Mouse (Mus musculus) heart, adult 2 months (tissue): ENCODE results near the gene Sorcs2. TPM values are rescaled to one million over a fixed set of nuclear protein-coding genes. Genes with fewer than 3 reads are reported as not detected.

Experiments
- DNase-seq, 2 experiments: peaks; one replicate each; pipeline ENCODE4 v3.0.0; 2021
- H3K27ac ChIP-seq: fragments of 200-600 bp; 2 replicates; pipeline ENCODE4 v1.8.1; 2022
- H3K27me3 ChIP-seq: fragments of 200-500 bp; 2 replicates; pipeline ENCODE4 v1.6.1; 2012; ENCODE audit warnings: mild to moderate bottlenecking, low read length, inconsistent platforms, mixed read lengths; ENCODE audit not compliant: control insufficient read depth, insufficient read depth
- H3K36me3 ChIP-seq: fragments of 200-500 bp; 2 replicates; pipeline ENCODE4 v1.6.1; 2012; ENCODE audit warnings: low read length, inconsistent platforms; ENCODE audit not compliant: control insufficient read depth, insufficient read depth
- H3K4me1 ChIP-seq: fragments of 200-500 bp; 2 replicates; pipeline ENCODE4 v1.6.1; 2011; ENCODE audit warnings: low read length; ENCODE audit not compliant: control insufficient read depth, insufficient read depth
- H3K4me3 ChIP-seq: fragments of 200-600 bp; 2 replicates; pipeline ENCODE4 v1.8.1; 2022
- H3K79me2 ChIP-seq: fragments of 200-500 bp; replicated peaks from 2 replicates; pipeline ENCODE4 v1.6.1; 2012; ENCODE audit warnings: mild to moderate bottlenecking, inconsistent platforms, low read length, moderate library complexity, mixed read lengths; ENCODE audit not compliant: control insufficient read depth, insufficient read depth
- H3K9ac ChIP-seq: fragments of 200-500 bp; 2 replicates; pipeline ENCODE4 v1.6.1; 2012; ENCODE audit warnings: low read depth, mild to moderate bottlenecking, control low read depth, inconsistent platforms, low read length, mixed read lengths
- CTCF ChIP-seq: fragments of 200-600 bp; IDR thresholded peaks from 2 replicates; pipeline ENCODE4 v1.8.1; 2022; ENCODE audit warnings: antibody characterized with exemption, mild to moderate bottlenecking, moderate library complexity
- EP300 ChIP-seq: fragments of 200-500 bp; IDR thresholded peaks from 2 replicates; pipeline ENCODE4 v1.6.1; 2011; ENCODE audit warnings: low read depth, low read length, control low read depth; ENCODE audit not compliant: insufficient read depth
- POLR2A ChIP-seq: fragments of 200-500 bp; IDR thresholded peaks from 2 replicates; pipeline ENCODE4 v1.6.1; 2011; ENCODE audit warnings: mild to moderate bottlenecking, low read depth, low read length, control low read depth; ENCODE audit not compliant: insufficient read depth
- WGBS: fragments of 180-500 bp; shearing (Covaris S2); methylation state at CpG from one replicate; pipeline ENCODE4 v1.1.7; 2018; 5-methylcytosine and 5-hydroxymethylcytosine counted together
- intact Hi-C: fragments of 180-260 bp; cut with DNase I; formaldehyde crosslinking; loops from one replicate; pipeline ENCODE4 v1.15.1; 2025
- polyA plus RNA-seq: library from polyadenylated mRNA; depleted of rRNA; stranded (reverse); fragments of >200 nt; gene quantifications from 2 replicates; pipeline ENCODE4 v1.2.3, GENCODE M21; 2012
- total RNA-seq, 2 experiments: library from RNA; stranded (reverse); gene quantifications; 2 replicates each; pipeline ENCODE4 v1.2.3; 2021

Sorcs2 gene
- total and polyA plus RNA-seq, 3 experiments = 6.0 to 9.0 (median 7.7) TPM

- Histone ChIP-seq H3K36me3 (no peaks in the 10 kb centered on the region), H3K9ac (no peak overlapping the region), H3K27me3 (no peaks in the 10 kb centered on the region), H3K4me3 (no peak overlapping the region), H3K27ac (no peak overlapping the region), H3K4me1 (no peaks in the 10 kb centered on the region), H3K79me2 (no peaks in the 10 kb centered on the region)
- TF ChIP-seq CTCF (no peak), EP300 (no peak), POLR2A (no peak)
- intact Hi-C loops = no loop called here
- 85% methylated on average over 8 of the region's 8 CpGs for WGBS
- no peak for DNase-seq
These were observed 246.9 kb downstream of the Sorcs2 start for GRCm38 (mm10) chr5:36151086-36151485.

- H3K9ac ChIP-seq = no peak overlapping the region
- intact Hi-C loops = no loop called here
These were observed 248.8 kb downstream of the Sorcs2 start for GRCm38 (mm10) chr5:36149098-36149497.

GRCm38 (mm10) chr5:36146589-36146988 is 251.3 kb downstream of the Sorcs2 start:
- no peak for TF ChIP-seq POLR2A
- no peak for TF ChIP-seq EP300
- no peak for TF ChIP-seq CTCF
- Histone ChIP-seq H3K27ac (no peak overlapping the region), H3K36me3 (no peaks in the 10 kb centered on the region), H3K9ac (no peak overlapping the region), H3K79me2 (no peaks in the 10 kb centered on the region), H3K27me3 (no peaks in the 10 kb centered on the region), H3K4me1 (no peaks in the 10 kb centered on the region), H3K4me3 (no peak overlapping the region)
- 80% methylated on average over 2 of the region's 2 CpGs for WGBS
- no peak for DNase-seq
- intact Hi-C loops = no loop called here

More at GRCm38 (mm10) chr5:36149098-36149497, 248.8 kb downstream of the Sorcs2 start:
- Histone ChIP-seq H3K27ac (no peak overlapping the region), H3K27me3 (no peaks in the 10 kb centered on the region), H3K4me3 (no peak overlapping the region), H3K36me3 (no peaks in the 10 kb centered on the region), H3K79me2 (no peaks in the 10 kb centered on the region), H3K4me1 (no peaks in the 10 kb centered on the region)
- no peak for DNase-seq
- TF ChIP-seq CTCF (peak; percentile 11; the same call in 1 of the 2 replicates), EP300 (no peak), POLR2A (no peak)
- 62% methylated on average over 8 of the region's 8 CpGs for WGBS

- Histone ChIP-seq H3K4me1 (no peaks in the 10 kb centered on the region), H3K79me2 (no peaks in the 10 kb centered on the region), H3K9ac (no peak overlapping the region), H3K4me3 (no peak overlapping the region), H3K36me3 (no peaks in the 10 kb centered on the region), H3K27me3 (no peaks in the 10 kb centered on the region), H3K27ac (no peak overlapping the region)
- no peak for DNase-seq
- WGBS = 63% methylated on average over 2 of the region's 2 CpGs
- TF ChIP-seq EP300 (no peak), CTCF (no peak), POLR2A (no peak)
- intact Hi-C loops = loop anchor here (5.0 kb wide), 1 partner anchor 68 kb away; no protein-coding TSS in a partner anchor
These were observed 253.4 kb downstream of the Sorcs2 start for GRCm38 (mm10) chr5:36144560-36144959.

GRCm38 (mm10) chr5:36141676-36142255 is 256.2 kb downstream of the Sorcs2 start:
- no peak overlapping the region for H3K27ac ChIP-seq
- WGBS = 81% methylated on average over 6 of the region's 6 CpGs

GRCm38 (mm10) chr5:36141112-36141511 is 256.8 kb downstream of the Sorcs2 start:
- intact Hi-C loops = loop anchor here (2.0 to 5.0 kb wide), 2 partner anchors 71 to 258 kb away; partner anchors contain the start of gene Sorcs2
- no peak overlapping the region for H3K27ac ChIP-seq
- TF ChIP-seq CTCF (peak; percentile 53), EP300 (no peak)
- H3K4me3 ChIP-seq = no peak overlapping the region
- no peaks in the 10 kb centered on the region for H3K4me1 ChIP-seq
- H3K36me3 ChIP-seq = no peaks in the 10 kb centered on the region
- DNase-seq = peak; percentile 20 to 28
- no peak overlapping the region for H3K9ac ChIP-seq
- H3K27me3 ChIP-seq = no peaks in the 10 kb centered on the region
- H3K79me2 ChIP-seq = no peaks in the 10 kb centered on the region
- WGBS = 94% methylated on average over 4 of the region's 4 CpGs

More at GRCm38 (mm10) chr5:36141676-36142255, 256.2 kb downstream of the Sorcs2 start:
- no peaks in the 10 kb centered on the region for H3K36me3 ChIP-seq
- DNase-seq = no peak
- no peak overlapping the region for H3K9ac ChIP-seq
- no peaks in the 10 kb centered on the region for H3K4me1 ChIP-seq
- no peaks in the 10 kb centered on the region for H3K79me2 ChIP-seq
- intact Hi-C loops = loop anchor here (2.0 to 5.0 kb wide), 2 partner anchors 71 to 257 kb away; partner anchors contain the start of gene Sorcs2
- H3K27me3 ChIP-seq = no peaks in the 10 kb centered on the region
- no peak overlapping the region for H3K4me3 ChIP-seq
- no peak for TF ChIP-seq CTCF
- TF ChIP-seq EP300 = no peak
- TF ChIP-seq POLR2A = no peak
